Mouse (Mus musculus) R1 (cell line): ENCODE results near the gene Gps2.
A peak's percentile ranks its signal among the peaks of the same experiment; 100 is the strongest.

Source experiments
- DNase-seq: peaks from one replicate; pipeline ENCODE4 v3.0.0-alpha.2; 2018; ENCODE audit warnings: low read depth, low spot score

The Gps2 gene

DNA sequence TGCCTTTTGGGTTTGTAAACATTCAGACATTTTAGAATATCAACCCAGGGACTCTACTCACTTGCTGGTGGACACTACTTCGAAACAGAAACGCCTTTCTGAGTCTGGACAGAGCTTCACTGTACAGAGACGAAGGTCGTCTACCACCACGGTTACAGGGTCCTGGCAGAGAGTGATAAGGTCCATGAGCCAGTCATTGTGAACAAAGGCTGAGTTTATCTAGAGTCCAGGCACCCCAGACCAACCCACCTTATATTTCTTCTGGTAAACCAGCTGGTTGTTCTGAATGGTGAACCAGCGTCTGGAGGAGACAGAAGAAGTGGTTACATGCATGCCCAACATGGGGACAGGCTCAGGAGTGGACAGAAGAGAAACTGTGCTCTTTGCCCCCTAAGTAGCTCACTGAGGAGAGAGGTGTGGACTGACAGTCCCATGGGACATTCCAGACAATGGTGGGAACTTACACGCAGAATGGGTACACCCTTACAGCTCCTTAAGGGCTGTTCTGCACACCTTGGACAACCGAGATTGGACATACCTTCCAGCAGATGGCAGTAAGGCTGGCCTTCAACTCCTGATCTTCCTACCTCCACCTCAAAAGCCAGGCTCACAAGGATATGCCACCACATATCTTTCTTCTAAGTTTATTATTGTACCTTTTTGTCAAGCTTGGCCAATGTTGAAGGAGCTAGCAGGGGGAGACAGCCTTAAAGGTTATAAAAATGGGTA lies 26.6 kb upstream of the Gps2 start:
- DNase-seq, result peak; percentile 81

DNA sequence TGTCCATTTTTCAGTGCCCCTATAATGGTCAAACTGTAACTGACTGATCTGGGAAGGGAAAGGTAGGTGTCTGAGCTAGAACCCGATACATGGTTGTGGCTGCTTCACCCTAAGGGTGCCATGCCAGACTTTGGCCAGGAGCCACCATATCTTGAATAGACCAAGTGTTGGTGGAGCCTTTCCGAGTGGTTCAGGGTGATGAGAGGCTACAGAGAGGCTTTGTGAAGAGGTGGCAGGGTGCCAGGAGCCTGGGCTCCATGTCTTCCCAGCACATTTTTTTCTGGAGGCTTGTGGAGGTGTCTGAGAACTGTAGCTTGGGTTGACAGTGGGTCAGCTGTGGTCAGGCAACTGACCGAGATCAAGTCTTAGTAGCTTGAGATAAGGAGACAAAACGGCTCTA lies 22.2 kb upstream of the Gps2 start:
- no peak for DNase-seq

DNA sequence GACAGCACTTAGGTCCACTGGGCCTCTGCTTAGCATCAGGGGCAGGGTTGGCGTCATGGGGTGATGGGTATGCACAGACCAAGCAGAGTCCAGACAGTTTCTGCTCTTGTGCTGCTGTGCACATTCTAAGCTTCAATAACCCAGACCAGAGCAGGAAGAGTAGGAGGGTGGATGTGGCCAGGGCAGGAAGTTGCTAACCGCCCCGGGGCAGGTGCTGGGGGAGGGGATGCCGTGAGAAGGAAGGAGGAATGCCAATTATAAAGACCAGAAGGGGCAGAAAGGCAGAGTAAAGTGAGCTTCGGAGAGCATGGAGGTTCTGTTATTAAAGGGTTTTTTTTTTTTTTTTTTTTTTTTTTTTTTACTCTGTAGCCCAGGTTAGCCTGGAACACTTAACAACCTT lies 19.0 kb upstream of the Gps2 start:
- peak; percentile 49 for DNase-seq

DNA sequence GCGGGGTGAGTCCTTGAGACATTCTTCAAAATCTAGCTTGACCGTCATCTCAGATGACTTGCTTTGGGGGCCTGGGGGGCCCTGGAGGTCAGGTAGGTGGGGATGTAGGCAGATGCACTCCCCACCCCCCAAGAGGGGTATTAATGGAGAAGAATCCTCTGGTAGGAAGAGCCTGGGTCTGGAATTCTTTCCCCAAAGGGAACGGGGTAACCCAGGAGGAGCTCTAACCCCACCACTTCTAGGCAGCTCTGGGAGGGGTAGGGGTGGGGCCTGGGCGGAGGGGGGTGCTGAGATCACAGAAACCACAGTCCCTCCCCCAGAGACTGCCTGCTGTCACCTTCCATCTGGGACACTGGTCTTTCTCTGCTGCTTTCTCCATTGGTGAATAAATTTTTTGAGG lies 18.4 kb upstream of the Gps2 start, which contains the start of gene Acap1:
Gene Acap1 (minus strand): TSS at position 249 of the 400 bp plus-strand sequence.
- no peak for DNase-seq

DNA sequence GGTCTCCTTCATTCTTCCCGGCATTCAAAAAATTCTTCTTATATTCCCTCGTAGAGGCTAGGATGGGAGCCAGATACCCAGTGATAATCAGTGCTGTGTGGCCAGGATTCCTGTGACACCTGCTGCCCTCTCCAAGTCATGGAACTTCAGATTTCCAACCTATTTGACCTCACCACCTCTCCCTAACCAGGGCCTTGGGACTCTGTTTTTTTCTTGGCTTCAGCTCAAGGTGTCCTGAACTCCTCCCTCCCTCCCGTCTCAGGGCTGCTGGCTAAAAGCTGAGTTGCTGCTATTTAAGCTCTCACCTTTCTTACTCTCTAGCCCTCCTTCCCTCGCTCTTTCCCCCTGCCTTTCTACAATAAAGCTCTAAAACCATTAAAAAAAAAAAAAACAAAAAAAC lies 13.8 kb upstream of the Gps2 start:
- no peak for DNase-seq

DNA sequence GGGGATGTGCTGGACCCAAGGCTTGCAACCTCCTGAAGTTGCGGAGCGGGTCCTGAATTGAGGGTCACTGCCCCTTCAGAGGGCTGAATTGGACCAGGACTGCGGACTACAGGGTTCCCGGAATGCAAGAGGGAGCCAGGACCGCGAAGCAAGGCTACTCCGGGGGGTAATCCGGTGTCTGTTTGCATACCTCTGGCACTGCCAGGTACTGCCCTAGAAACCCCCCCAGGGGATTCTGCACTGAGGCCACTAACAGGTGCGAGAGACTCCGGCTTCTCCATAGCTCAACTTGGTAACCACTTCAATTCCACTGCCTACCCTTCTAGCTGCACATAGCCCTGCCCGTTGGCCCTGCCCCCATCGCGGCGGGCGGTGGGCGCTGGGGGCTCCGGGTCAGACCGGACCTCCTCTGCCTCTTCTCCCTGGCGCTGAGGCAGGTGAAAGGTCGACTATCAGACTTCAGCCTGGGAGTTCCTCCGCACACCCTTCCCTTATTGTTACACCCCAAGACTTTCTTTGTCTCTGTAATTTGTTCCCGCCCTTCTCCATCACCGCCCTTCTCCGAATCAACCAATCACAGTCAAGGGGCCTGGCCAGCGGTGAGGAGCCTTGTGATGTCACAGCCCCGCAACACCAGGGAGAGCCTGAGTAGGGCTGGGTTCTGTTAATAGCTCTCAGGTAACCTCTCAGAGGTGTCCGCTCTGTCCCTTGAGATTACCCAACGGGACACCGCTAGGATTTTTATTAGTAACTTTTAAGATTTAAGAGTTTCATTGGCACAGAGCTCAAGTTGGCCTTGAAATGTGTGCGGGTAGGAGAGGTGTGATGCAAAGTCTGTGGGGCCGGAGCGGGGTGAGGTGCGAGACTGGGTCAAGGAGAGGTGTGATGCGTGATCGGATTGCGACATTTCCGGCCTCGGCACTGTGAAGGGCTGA lies 12.9 kb upstream of the Gps2 start, which contains the start of the genes 2810408A11Rik and Neurl4:
Gene 2810408A11Rik (minus strand): TSS at position 517 of the 935 bp plus-strand sequence.
Gene Neurl4 (plus strand): TSS at position 602 of the 935 bp plus-strand sequence.
- peak; percentile 99 for DNase-seq

DNA sequence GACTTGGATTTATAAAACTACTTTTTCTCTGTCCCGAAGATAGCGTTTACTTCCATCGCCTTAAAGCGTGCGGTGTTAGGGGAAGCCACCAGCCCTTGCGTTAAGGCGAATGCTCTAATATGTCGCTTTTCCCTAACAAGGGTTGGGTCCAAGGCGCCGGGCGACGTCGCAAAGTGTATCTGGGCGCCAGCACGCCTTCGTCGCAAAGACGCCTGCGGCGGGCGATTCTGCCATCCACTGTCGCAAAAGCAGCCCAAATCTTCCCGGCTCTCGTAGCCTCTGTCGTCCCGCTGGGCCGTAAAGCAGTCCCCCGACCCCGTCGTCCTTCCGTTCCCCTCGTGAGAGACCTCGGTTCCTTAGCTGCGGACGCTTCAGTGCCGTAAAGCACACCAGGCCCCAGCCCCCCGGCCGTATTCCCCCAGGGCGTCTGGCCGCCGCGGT lies 12.3 kb upstream of the Gps2 start:
- peak; percentile 99 for DNase-seq

DNA sequence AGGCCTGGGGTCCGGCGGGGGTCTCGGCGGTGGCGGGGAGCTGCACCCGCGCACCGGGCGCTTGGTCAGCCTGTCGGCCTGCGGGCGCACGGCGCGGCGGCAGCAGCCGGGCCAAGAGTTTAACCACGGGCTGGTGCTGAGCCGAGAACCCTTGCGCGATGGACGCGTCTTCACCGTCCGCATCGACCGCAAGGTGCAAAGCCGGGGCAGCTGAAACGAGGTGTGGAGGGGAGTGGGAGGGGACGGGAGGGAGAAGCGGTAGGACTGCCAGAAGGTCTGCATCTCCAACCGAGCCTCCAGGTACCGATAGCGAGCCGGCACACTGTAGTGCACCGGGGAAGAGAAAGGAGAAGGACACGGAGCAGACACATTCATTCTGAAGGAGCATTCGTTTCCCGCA lies 11.7 kb upstream of the Gps2 start:
- no peak for DNase-seq

DNA sequence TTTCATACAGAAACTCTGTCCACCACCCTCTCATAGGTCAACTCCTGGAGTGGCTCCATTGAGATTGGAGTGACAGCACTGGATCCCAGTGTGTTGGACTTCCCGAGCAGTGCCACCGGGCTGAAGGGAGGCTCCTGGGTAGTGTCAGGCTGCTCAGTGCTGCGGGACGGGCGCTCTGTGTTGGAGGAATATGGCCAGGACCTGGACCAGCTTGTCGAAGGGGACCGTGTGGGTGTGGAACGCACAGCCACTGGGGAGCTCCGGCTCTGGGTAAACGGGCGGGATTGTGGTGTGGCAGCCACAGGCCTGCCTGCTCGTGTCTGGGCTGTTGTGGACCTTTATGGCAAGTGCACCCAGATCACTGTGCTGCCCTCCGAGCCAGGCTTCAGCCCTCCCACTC lies 10.7 kb upstream of the Gps2 start:
- no peak for DNase-seq

DNA sequence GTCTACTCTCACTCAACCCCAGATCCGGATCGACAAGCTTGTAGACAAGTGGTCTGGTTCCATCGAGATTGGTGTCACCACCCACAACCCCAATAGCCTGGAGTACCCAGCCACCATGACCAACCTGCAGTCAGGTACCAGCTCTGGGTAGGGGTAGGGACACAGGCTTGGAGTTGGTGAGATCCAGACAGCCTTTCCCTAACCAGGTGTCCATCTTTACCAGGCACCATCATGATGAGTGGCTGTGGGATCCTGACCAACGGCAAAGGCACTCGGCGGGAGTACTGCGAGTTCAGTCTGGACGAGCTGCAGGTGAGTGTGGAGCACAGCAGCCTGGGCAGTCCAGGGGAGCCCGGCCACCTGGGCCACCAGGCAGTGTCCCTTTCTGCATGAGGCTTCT lies 9.4 kb upstream of the Gps2 start:
- no peak for DNase-seq

DNA sequence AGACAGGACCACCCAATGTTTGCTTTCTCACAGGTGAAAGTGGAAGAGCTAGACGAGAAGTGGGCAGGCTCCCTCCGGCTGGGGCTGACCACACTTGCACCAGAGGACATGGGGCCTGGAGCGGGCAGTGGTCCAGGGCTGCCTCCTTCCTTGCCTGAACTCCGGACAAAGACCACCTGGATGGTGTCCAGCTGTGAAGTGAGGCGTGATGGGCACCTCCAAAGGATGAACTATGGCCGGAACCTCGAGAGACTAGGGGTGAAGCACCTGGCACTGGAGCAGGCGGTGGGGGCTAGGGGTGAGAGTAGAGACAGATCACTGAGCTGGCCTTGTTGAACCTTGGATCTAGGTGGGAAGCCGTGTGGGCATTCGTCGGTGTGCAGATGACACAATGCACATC lies 5.0 kb upstream of the Gps2 start:
- no peak for DNase-seq

DNA sequence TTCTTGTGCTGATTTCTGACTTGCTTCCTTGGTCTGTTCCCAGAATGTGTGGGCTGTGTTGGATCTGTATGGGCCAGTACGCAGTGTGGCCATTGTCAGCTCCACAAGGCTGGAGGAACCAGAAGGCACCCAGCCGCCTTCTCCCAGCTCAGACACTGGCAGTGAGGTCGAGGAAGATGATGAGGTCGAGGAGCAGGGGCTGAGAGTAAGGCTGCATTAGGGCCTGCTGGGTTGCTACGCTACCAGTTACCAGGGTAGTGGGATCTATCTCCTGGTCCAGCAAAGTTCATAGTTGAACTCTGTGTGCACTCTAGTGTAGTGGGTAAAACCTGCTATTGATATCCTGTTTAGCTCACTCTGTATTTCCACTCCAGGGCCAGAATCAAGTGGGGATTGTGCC lies 4.5 kb upstream of the Gps2 start:
- DNase-seq, result no peak

DNA sequence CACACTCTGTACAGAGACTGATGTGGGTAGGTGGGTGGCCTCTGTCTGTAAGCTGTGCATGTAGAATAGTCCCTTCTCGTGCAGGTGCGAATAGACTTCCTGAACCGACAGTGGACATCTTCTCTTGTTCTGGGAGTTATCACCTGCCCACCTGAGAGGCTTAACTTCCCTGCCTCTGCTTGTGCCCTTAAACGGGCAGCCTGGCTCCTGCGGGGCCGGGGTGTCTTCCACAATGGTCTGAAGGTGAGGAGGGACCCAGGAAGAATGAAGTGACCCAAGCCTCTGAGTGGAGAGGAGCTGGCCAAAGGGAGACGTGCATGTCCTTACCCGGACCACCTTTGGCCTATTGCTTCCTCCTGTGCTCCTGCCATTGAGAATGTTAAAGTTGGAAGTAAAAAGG lies 3.5 kb upstream of the Gps2 start:
- no peak for DNase-seq

DNA sequence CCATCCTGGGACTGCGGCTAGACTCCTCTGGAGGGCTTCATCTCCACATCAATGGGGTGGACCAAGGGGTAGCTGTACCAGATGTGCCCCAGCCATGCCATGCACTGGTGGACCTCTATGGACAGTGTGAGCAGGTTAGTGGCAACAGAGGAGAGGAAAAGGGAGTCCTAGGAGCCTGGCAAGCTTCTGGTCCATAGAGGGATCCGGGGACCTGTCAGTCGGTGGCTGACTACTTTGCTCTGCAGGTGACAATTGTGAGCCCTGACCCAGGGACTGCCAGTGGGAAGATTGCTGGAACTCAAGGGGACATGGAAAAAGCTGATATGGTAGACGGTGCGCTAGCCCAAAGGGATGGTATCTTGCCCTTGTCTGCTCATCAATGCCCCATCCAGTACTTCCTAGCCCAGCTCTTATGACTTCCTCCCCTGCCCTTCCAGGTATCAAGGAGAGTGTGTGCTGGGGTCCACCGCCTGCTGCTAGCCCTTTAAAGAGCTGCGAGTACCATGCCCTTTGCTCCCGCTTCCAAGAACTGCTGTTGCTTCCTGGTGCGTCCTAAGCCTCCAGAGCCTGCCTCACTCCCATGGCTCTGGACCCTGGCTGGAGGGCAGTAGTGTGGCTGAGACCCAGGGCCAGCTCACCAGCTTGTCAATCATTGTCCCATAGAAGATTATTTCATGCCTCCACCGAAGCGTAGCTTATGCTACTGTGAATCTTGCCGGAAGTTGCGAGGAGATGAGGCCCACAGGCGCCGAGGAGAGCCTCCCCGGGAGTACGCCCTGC lies 2.7 kb upstream of the Gps2 start:
- no peak for DNase-seq

DNA sequence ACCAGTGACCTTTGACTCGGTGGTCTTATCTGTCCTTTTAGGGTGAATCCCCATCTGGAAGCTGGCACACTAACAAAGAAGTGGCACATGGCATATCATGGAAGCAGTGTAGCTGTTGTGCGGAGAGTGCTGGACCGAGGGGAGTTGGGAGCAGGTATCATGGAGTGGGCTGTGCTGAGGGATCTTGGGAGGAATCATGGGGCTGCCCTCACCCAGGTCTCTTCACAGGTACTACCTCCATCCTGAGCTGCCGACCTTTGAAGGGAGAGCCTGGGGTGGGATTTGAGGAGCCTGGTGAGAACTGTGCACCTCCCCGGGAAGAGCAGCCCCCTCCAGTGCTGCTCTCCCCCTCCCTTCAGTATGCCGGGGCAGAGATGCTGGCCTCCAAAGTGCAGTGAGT lies 2.0 kb upstream of the Gps2 start:
- no peak for DNase-seq

DNA sequence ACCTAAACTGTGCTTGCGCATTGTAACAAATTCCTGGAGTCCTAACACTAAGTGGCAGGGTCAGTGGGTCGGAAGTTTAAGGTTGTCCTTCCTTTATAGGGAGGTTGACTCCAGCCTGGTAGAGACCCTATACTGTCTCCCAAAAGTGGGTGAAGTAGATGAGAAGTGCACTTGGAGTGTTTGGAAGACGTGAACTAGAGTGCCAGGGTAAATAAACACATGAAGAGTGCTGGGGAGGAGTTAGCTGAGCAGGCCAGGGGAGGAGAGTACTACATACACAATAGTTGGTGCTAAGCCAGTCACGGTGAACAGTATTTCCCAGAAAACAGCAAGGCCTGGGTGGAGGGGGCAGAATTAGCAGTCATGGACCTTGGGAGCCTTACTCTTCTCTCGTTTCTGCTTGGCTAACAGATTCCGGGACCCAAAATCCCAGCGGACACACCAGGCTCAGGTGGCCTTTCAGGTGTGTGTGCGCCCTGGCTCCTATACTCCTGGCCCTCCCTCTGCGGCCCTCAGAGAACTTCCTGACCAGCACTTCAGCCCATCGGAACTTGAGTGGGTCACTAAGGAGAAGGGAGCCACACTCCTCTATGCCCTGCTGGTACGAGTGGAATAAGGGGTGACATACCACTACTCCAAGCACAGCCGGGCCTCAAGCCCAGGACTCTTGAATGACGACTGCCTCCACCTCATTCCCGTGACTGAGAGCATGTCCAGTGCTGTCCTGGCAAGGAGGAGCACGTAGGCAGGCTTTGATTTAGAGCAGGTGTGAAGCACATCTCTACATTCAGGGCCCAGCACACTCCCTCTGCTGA lies 765 bp upstream of the Gps2 start:
- peak; percentile 27 for DNase-seq

DNA sequence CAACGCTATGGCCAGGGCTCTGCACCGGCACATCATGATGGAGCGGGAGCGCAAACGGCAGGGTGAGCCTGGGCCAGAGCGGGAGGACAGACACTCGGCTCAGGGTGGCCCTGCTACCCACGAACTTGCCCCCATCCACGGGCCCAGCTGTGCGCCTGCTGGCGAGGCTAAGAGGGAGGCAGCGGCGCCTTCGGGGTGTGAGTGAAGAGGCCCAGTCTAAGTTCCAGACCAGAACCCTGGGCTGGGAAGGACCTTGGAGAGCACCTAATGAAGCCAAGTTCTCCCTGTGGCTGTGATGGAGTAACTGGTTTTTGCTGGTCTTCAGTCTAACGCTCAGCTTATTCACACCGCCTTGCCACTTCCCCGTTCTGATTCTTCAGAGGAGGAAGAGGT lies 680 bp downstream of the Gps2 start:
- peak; percentile 84 for DNase-seq

DNA sequence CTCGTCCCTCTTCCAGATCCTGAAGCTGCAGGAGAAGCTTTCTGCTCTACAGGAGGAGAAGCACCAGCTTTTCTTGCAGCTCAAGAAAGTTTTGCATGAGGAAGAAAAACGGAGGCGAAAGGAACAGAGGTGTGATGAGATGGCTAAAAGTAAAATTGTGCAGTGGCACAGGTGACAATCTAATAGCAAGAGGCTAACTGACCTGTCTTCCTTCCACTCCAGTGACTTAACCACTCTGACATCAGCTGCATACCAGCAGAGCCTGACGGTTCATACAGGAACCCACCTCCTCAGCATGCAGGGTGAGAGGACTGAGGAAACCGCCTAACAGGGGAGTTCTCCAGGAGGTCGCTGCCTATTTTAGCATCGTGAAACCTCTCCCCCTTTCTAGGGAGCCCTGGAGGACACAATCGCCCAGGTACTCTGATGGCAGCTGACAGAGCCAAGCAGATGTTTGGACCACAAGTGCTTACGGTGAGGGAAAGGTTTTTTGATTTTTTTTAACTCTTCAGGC lies 1.3 kb downstream of the Gps2 start:
- peak; percentile 24 for DNase-seq

DNA sequence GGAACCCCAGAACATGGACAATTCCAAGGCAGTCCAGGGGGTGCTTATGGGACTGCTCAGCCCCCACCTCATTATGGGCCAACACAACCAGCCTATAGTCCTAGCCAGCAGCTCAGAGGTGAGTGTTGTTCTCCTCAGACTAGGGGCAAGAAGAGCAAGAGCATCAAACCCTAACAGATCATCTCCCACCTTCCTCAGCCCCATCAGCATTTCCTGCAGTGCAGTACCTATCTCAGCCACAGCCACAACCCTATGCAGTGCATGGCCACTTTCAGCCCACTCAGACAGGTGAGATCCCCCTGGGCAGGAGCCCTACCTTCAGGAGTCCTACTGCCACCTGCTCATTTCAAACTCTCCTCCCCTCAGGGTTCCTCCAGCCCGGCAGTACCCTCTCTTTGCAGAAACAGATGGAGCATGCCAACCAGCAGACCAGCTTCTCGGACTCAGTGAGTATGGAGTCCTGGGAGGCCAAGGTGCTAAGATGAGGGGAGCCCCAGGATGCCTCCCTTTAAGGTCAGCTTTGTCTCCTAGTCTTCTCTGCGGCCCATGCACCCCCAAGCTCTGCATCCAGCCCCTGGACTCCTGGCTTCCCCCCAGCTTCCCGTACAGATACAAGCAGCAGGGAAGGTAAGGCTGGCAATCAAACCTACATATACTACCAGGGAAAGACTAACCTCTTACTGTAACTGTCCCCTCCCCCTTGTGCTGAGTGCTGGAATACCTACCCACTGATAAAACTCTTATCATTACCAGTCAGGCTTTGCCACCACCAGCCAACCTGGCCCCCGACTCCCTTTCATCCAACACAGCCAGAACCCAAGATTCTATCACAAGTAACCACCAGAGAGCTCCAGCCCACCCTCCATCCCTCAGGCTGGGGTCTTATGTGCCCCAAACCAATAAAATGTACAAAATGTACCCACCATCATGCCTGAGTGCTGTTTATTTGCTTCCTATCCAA lies 2.3 kb downstream of the Gps2 start:
- DNase-seq, result peak; percentile 46
